Mouse (Mus musculus): ENCODE measurements at regions not wholly inside any gene's neighbourhood (a gene's known extent, or its start where the extent isn't known, plus 50 kb on each side); places are given as distances from the start of the nearest gene placed in this dataset.

DNA sequence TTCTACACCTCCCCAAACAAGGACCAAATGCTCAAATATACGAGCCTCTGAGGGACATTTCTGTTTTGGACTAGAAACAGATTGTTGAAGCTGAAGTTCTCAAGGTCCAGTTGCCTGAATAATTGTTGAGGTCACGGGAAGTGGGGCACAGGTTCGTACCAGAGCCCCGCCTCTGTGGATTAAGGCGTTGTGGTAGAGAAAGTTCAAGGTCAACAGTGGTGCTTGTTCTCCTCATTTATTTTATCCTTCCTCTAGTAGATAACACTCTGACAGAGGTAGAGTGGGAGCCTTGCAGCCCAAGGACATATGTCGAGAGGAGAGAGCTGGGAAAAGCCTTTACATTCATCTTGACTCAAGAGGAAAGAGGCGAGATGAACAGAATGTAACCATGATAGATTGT lies 274.7 kb upstream of the Stt3b start:
- WGBS, result 93% methylated on average over 7 of the region's 7 CpGs
- H3K36me3 ChIP-seq (ENCODE audit: control insufficient read depth, insufficient read depth, low read length), result no peaks in the 10 kb centered on the region
- H3K4me1 ChIP-seq (replicated peaks; ENCODE audit: control insufficient read depth, insufficient read depth, low read length), result no peaks in the 10 kb centered on the region
- no peak overlapping the region for H3K4me3 ChIP-seq (ENCODE audit: control insufficient read depth, insufficient read depth, low read length)
- TF ChIP-seq POLR2A (IDR thresholded peaks at IDR 0.05; ENCODE audit: control insufficient read depth, extremely low read depth, insufficient read depth, low read length, poor library complexity) (no peak), CTCF (IDR thresholded peaks at IDR 0.05; ENCODE audit: borderline replicate concordance, control insufficient read depth, extremely low read depth, insufficient read depth, low read length, poor library complexity) (no peak)
- H3K27ac ChIP-seq (ENCODE audit: control insufficient read depth, insufficient read depth, low read length), result no peak overlapping the region
- DNase-seq, result no peak
- no peaks in the 10 kb centered on the region for H3K27me3 ChIP-seq (ENCODE audit: control insufficient read depth, insufficient read depth, low read length)

DNA sequence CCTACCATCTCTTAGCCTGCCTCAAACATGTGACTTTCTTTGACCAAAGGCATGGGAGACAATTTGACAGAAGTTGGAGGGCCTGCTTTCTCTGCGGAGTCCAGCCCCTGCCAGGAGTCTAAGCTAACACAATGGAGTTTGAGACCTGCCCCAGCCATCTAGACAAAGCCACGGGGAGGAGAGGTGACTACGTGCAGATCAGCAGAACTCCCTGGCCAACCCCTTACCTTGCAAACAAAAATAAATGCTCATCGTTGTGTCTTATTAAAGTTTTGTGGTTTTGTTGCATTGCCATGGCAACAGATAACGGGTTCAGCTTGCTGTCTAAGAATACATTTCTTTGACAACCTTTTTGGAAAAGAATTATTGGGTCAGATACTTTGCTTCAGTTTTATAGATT lies 282.2 kb upstream of the Stt3b start:
- Histone ChIP-seq H3K36me3 (ENCODE audit: control insufficient read depth, insufficient read depth, low read length) (no peaks in the 10 kb centered on the region), H3K4me3 (ENCODE audit: control insufficient read depth, insufficient read depth, low read length) (no peak overlapping the region), H3K27me3 (ENCODE audit: control insufficient read depth, insufficient read depth, low read length) (no peaks in the 10 kb centered on the region), H3K4me1 (replicated peaks; ENCODE audit: control insufficient read depth, insufficient read depth, low read length) (peaks cover 4% of the 10 kb centered on the region; the same call in 1 of the 2 replicates), H3K27ac (ENCODE audit: control insufficient read depth, insufficient read depth, low read length) (no peak overlapping the region)
- WGBS, result 79% methylated on average over 5 of the region's 5 CpGs
- TF ChIP-seq CTCF (IDR thresholded peaks at IDR 0.05; ENCODE audit: borderline replicate concordance, control insufficient read depth, extremely low read depth, insufficient read depth, low read length, poor library complexity) (no peak), POLR2A (IDR thresholded peaks at IDR 0.05; ENCODE audit: control insufficient read depth, extremely low read depth, insufficient read depth, low read length, poor library complexity) (no peak)
- no peak for DNase-seq

DNA sequence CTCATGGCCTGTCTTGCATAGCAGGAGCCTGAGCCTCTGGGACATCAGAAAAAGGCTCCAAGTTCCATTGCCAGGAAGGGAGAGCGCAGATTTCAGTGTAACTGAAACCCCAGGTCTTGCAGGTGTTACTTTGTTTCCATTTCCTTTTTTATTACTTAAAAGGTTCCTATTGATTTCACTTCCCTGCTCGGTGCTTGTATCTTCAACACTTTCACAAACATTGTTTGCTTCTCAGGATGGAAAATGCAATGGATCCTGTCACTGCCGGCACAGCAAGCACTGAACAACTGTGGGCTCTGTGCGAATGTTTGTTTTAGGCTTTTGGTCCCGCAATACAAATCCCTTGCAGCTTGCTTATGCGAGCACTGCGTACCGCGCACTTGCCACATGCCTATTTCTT lies 290.0 kb upstream of the Stt3b start:
- Histone ChIP-seq H3K36me3 (ENCODE audit: control insufficient read depth, insufficient read depth, low read length) (no peaks in the 10 kb centered on the region), H3K27me3 (ENCODE audit: control insufficient read depth, insufficient read depth, low read length) (no peaks in the 10 kb centered on the region), H3K27ac (ENCODE audit: control insufficient read depth, insufficient read depth, low read length) (no peak overlapping the region), H3K4me3 (ENCODE audit: control insufficient read depth, insufficient read depth, low read length) (no peak overlapping the region), H3K4me1 (replicated peaks; ENCODE audit: control insufficient read depth, insufficient read depth, low read length) (peaks cover 13% of the 10 kb centered on the region)
- DNase-seq, result no peak
- TF ChIP-seq CTCF (IDR thresholded peaks at IDR 0.05; ENCODE audit: borderline replicate concordance, control insufficient read depth, extremely low read depth, insufficient read depth, low read length, poor library complexity), result no peak
- TF ChIP-seq POLR2A (IDR thresholded peaks at IDR 0.05; ENCODE audit: control insufficient read depth, extremely low read depth, insufficient read depth, low read length, poor library complexity), result no peak
- WGBS, result 80% methylated on average over 9 of the region's 9 CpGs

DNA sequence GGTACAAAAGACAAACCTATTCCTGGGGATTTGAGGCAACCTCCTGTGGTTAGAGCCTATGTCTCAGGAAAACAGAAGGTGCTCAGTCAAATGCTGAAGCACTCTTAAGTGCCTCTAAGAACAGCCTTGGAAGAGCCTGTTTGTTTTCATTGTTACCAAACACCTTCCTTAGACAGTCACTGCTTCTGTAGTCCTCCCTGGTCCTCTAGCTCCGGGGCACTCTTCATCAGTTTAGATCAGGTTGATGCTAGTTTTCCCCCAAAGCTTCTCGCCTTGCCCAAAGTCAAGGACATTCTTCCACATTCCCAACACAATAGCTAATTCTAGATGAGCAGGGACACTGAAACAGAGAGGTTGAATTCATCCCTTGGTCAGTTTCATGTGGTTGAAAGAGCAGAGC lies 290.6 kb upstream of the Stt3b start:
- no peaks in the 10 kb centered on the region for H3K36me3 ChIP-seq (ENCODE audit: control insufficient read depth, insufficient read depth, low read length)
- no peak for TF ChIP-seq CTCF (IDR thresholded peaks at IDR 0.05; ENCODE audit: borderline replicate concordance, control insufficient read depth, extremely low read depth, insufficient read depth, low read length, poor library complexity)
- peaks cover 9% of the 10 kb centered on the region for H3K4me1 ChIP-seq (replicated peaks; ENCODE audit: control insufficient read depth, insufficient read depth, low read length)
- no peak overlapping the region for H3K4me3 ChIP-seq (ENCODE audit: control insufficient read depth, insufficient read depth, low read length)
- WGBS, result 92% methylated on average over 2 of the region's 2 CpGs
- no peak overlapping the region for H3K27ac ChIP-seq (ENCODE audit: control insufficient read depth, insufficient read depth, low read length)
- H3K27me3 ChIP-seq (ENCODE audit: control insufficient read depth, insufficient read depth, low read length), result no peaks in the 10 kb centered on the region
- DNase-seq, result no peak

DNA sequence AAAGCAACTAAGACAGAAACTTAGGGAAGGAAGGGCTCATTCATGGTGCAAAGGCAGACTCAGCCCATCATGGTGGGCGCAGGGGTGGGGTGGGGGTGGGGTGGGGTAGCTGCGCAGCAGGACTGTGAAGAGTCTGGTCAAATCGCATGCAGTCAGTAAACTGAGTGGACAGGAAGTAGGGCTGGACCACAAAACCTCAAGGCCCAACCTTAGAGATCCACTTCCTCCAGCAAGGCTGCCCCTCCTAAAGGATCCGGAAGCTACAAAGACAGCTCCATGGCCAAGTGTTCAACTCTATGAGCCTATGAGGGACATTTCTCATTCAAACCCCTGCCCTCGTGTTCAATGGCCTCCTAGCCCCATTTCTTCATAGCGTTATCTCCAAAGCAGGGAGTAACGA lies 292.6 kb upstream of the Stt3b start:
- Histone ChIP-seq H3K36me3 (ENCODE audit: control insufficient read depth, insufficient read depth, low read length) (no peaks in the 10 kb centered on the region), H3K4me3 (ENCODE audit: control insufficient read depth, insufficient read depth, low read length) (no peak overlapping the region), H3K27ac (ENCODE audit: control insufficient read depth, insufficient read depth, low read length) (no peak overlapping the region), H3K27me3 (ENCODE audit: control insufficient read depth, insufficient read depth, low read length) (no peaks in the 10 kb centered on the region), H3K4me1 (replicated peaks; ENCODE audit: control insufficient read depth, insufficient read depth, low read length) (peaks cover 17% of the 10 kb centered on the region)
- TF ChIP-seq CTCF (IDR thresholded peaks at IDR 0.05; ENCODE audit: borderline replicate concordance, control insufficient read depth, extremely low read depth, insufficient read depth, low read length, poor library complexity) (no peak), POLR2A (IDR thresholded peaks at IDR 0.05; ENCODE audit: control insufficient read depth, extremely low read depth, insufficient read depth, low read length, poor library complexity) (no peak)
- WGBS, result 92% methylated on average over 7 of the region's 7 CpGs
- DNase-seq, result no peak

DNA sequence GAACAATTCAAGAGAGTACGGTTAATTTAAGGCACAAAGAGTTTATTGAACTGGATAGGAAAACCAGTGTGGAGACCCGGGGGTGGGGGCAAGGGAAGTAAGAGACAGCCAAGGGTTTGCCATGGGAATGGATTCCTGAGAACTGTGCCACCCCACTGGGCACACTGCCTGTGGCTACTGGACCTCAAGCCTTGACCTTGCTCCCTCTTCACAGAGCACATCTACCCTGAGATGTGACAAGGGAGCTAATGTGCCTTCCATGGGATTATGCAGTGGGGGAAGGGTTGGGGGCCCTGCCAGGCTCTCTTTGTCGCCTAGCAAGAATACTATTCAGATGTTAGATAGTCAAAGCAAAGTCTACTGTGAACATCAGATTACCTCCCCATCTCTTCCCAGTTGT lies 294.2 kb upstream of the Stt3b start:
- TF ChIP-seq CTCF (IDR thresholded peaks at IDR 0.05; ENCODE audit: borderline replicate concordance, control insufficient read depth, extremely low read depth, insufficient read depth, low read length, poor library complexity) (no peak), POLR2A (IDR thresholded peaks at IDR 0.05; ENCODE audit: control insufficient read depth, extremely low read depth, insufficient read depth, low read length, poor library complexity) (no peak)
- no peak for DNase-seq
- H3K4me1 ChIP-seq (replicated peaks; ENCODE audit: control insufficient read depth, insufficient read depth, low read length), result peaks cover 24% of the 10 kb centered on the region
- no peaks in the 10 kb centered on the region for H3K36me3 ChIP-seq (ENCODE audit: control insufficient read depth, insufficient read depth, low read length)
- H3K4me3 ChIP-seq (ENCODE audit: control insufficient read depth, insufficient read depth, low read length), result no peak overlapping the region
- H3K27me3 ChIP-seq (ENCODE audit: control insufficient read depth, insufficient read depth, low read length), result no peaks in the 10 kb centered on the region
- no peak overlapping the region for H3K27ac ChIP-seq (ENCODE audit: control insufficient read depth, insufficient read depth, low read length)
- 95% methylated on average over 3 of the region's 3 CpGs for WGBS

DNA sequence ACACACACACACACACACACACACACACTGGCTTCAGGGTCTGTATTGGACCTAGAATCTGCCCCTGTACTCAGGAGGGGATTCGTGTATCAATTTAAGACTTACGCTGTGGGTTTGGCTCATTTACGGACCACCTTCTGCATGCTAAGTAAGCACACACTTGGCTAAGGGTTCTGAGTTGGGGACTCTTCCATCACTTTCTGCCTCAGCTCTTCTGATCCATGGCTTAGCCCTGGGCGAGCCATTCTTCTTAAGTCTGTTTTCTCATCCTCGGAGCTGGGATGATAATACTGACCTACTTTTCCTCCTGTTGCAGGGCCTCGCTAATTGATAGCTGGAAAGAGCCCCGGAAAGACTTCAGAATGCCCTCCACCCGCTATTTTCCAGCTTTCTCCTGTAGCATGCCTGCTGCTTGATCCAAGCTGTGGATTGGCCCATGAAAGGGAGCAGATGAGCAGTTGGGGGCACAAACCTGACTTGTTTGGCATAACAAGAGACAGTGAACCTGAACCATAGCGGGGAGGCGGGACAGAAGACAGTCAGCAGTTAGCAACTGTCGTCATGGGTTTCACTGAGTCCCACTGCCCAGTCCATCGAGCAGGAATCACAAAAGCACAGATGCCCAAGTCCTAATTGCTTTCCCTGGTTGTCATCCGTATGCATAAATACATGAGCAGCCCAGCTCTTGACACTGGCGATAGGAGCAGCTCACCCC lies 294.9 kb upstream of the Stt3b start:
- Histone ChIP-seq H3K27me3 (ENCODE audit: control insufficient read depth, insufficient read depth, low read length) (no peaks in the 10 kb centered on the region), H3K4me3 (ENCODE audit: control insufficient read depth, insufficient read depth, low read length) (no peak overlapping the region), H3K4me1 (replicated peaks; ENCODE audit: control insufficient read depth, insufficient read depth, low read length) (peaks cover 24% of the 10 kb centered on the region), H3K36me3 (ENCODE audit: control insufficient read depth, insufficient read depth, low read length) (no peaks in the 10 kb centered on the region), H3K27ac (ENCODE audit: control insufficient read depth, insufficient read depth, low read length) (no peak overlapping the region)
- 93% methylated on average over 14 of the region's 14 CpGs for WGBS
- TF ChIP-seq POLR2A (IDR thresholded peaks at IDR 0.05; ENCODE audit: control insufficient read depth, extremely low read depth, insufficient read depth, low read length, poor library complexity) (no peak), CTCF (IDR thresholded peaks at IDR 0.05; ENCODE audit: borderline replicate concordance, control insufficient read depth, extremely low read depth, insufficient read depth, low read length, poor library complexity) (no peak)
- DNase-seq, result no peak
